Mouse (Mus musculus) bone marrow, adult 2 months (tissue): ENCODE measurements around the gene Pyroxd1. TPM values are rescaled to one million over a fixed set of nuclear protein-coding genes. Genes with fewer than 3 reads are reported as not detected.

Source experiments
- H3K27ac ChIP-seq: fragments of 200-500 bp; 2 replicates; pipeline ENCODE4 v1.5.1; 2012; ENCODE audit warnings: low read depth, mild to moderate bottlenecking, control low read depth, inconsistent platforms, low read length; ENCODE audit not compliant: control insufficient read depth, poor library complexity, insufficient read depth
- H3K4me1 ChIP-seq: fragments of 200-500 bp; 2 replicates; pipeline ENCODE4 v1.6.1; 2011; ENCODE audit warnings: low read length; ENCODE audit not compliant: control insufficient read depth, insufficient read depth
- H3K4me3 ChIP-seq: fragments of 200-500 bp; replicated peaks from 2 replicates; pipeline ENCODE3; 2011; ENCODE audit warnings: mild to moderate bottlenecking, low read depth, low read length, control low read depth; ENCODE audit not compliant: control insufficient read depth
- CTCF ChIP-seq: fragments of 200-500 bp; IDR thresholded peaks from 2 replicates; pipeline ENCODE4 v1.5.1; 2011; ENCODE audit warnings: low read length, control low read depth; ENCODE audit not compliant: control insufficient read depth, insufficient read depth
- POLR2A ChIP-seq: fragments of 200-500 bp; IDR thresholded peaks from 2 replicates; pipeline ENCODE4 v1.6.1; 2011; ENCODE audit warnings: low read depth, mild to moderate bottlenecking, control low read depth, low read length, borderline replicate concordance; ENCODE audit not compliant: control insufficient read depth
- WGBS: fragments of 180-500 bp; shearing (Covaris S2); methylation state at CpG from one replicate; pipeline ENCODE4 v1.1.7; 2018; 5-methylcytosine and 5-hydroxymethylcytosine counted together
- polyA plus RNA-seq: library from polyadenylated mRNA; stranded (reverse); fragments of >200 nt; gene quantifications from 2 replicates; pipeline ENCODE4 v1.2.4, GENCODE M21; 2011; ENCODE audit warnings: low replicate concordance; ENCODE audit not compliant: missing spikeins, insufficient read depth, insufficient read length

The Pyroxd1 gene
- 2.5 and 5.2 TPM in 2 replicates for polyA plus RNA-seq

GRCm38 (mm10) chr6:142345440-142346038 lies at the start of gene Pyroxd1:
Gene Pyroxd1, plus strand, starts transcription at chr6:142345654.
- TF ChIP-seq POLR2A (peak; percentile 20; the same call in 1 of the 2 replicates), CTCF (no peak)
- H3K27ac ChIP-seq = peak within 1 kb of the TSS; percentile 90
- H3K4me1 ChIP-seq = no peaks in the 10 kb centered on the region
- H3K4me3 ChIP-seq = peak within 1 kb of the TSS; percentile 98
- WGBS = under 1% methylated on average over 48 of the region's 48 CpGs

- no peaks in the 10 kb centered on the region for H3K4me1 ChIP-seq
- TF ChIP-seq POLR2A = no peak
- TF ChIP-seq CTCF = no peak
- 68% methylated on average over 4 of the region's 4 CpGs for WGBS
- no peak within 1 kb of the TSS for H3K4me3 ChIP-seq
- no peak within 1 kb of the TSS for H3K27ac ChIP-seq
Measured at GRCm38 (mm10) chr6:142298098-142298497, 47.4 kb upstream of the Pyroxd1 start, which contains the start of gene Iapp. Gene Iapp, plus strand, starts transcription at chr6:142298423.

- H3K27ac ChIP-seq = no peak overlapping the region
- no peak overlapping the region for H3K4me3 ChIP-seq
- H3K4me1 ChIP-seq = no peaks in the 10 kb centered on the region
- TF ChIP-seq CTCF (no peak), POLR2A (no peak)
Measured at GRCm38 (mm10) chr6:142305076-142305475, 40.4 kb upstream of the Pyroxd1 start.

- no peak overlapping the region for H3K4me3 ChIP-seq
- 67% methylated on average over 5 of the region's 5 CpGs for WGBS
- no peak overlapping the region for H3K27ac ChIP-seq
- H3K4me1 ChIP-seq = no peaks in the 10 kb centered on the region
- TF ChIP-seq POLR2A = no peak
- no peak for TF ChIP-seq CTCF
Measured at GRCm38 (mm10) chr6:142314285-142314684, 31.2 kb upstream of the Pyroxd1 start.

GRCm38 (mm10) chr6:142317106-142317505 lies 28.3 kb upstream of the Pyroxd1 start:
- TF ChIP-seq POLR2A = no peak
- no peak for TF ChIP-seq CTCF
- H3K4me3 ChIP-seq = no peak overlapping the region
- H3K27ac ChIP-seq = no peak overlapping the region
- H3K4me1 ChIP-seq = no peaks in the 10 kb centered on the region

- WGBS = 58% methylated on average over 4 of the region's 4 CpGs
- H3K4me1 ChIP-seq = no peaks in the 10 kb centered on the region
- no peak for TF ChIP-seq POLR2A
- TF ChIP-seq CTCF = no peak
- H3K27ac ChIP-seq = no peak within 1 kb of the TSS
- no peak within 1 kb of the TSS for H3K4me3 ChIP-seq
Measured at GRCm38 (mm10) chr6:142322881-142323280, 22.6 kb upstream of the Pyroxd1 start, which contains the start of gene Slco1a5. Gene Slco1a5, minus strand, starts transcription at chr6:142322981.

GRCm38 (mm10) chr6:142326598-142326997 lies 18.9 kb upstream of the Pyroxd1 start:
- WGBS = 76% methylated on average over 3 of the region's 3 CpGs
- Histone ChIP-seq H3K27ac (no peak overlapping the region), H3K4me3 (no peak overlapping the region), H3K4me1 (no peaks in the 10 kb centered on the region)
- TF ChIP-seq CTCF (no peak), POLR2A (no peak)

GRCm38 (mm10) chr6:142329201-142329600 lies 16.3 kb upstream of the Pyroxd1 start:
- WGBS = 42% methylated on average over 1 of the region's 1 CpGs
- H3K27ac ChIP-seq = no peak overlapping the region
- TF ChIP-seq CTCF (no peak), POLR2A (no peak)

More at GRCm38 (mm10) chr6:142329201-142329600, 16.3 kb upstream of the Pyroxd1 start:
- Histone ChIP-seq H3K4me3 (no peak overlapping the region), H3K4me1 (no peaks in the 10 kb centered on the region)
